Mouse (Mus musculus): ENCODE results near the gene Slc3a2. TPM values are rescaled to one million over a fixed set of nuclear protein-coding genes. Genes with fewer than 3 reads are reported as not detected.

Gene Slc3a2
- polyA plus RNA-seq, 1 experiment, result 214 TPM

- no peak overlapping the region for H3K4me3 ChIP-seq (replicated peaks; ENCODE audit: insufficient read depth, low read depth, low read length)
- no peak overlapping the region for H3K27ac ChIP-seq (ENCODE audit: insufficient read depth, low read length)
- 63% methylated on average over 3 of the region's 3 CpGs for WGBS
- peak; percentile 72 for TF ChIP-seq CTCF (IDR thresholded peaks at IDR 0.05; ENCODE audit: borderline replicate concordance, insufficient read depth, low read depth, low read length)
- no peak for TF ChIP-seq POLR2A (IDR thresholded peaks at IDR 0.05; ENCODE audit: borderline replicate concordance, insufficient read depth, low read length)
- peaks cover 17% of the 10 kb centered on the region for H3K4me1 ChIP-seq (ENCODE audit: control insufficient read depth, insufficient read depth, low read length)
- peak; percentile 54 to 63 for DNase-seq
- H3K27me3 ChIP-seq (ENCODE audit: control insufficient read depth, insufficient read depth, low read length), result no peaks in the 10 kb centered on the region
These were observed 4.8 kb downstream of the Slc3a2 start for GRCm38 (mm10) chr19:8718357-8718756.

GRCm38 (mm10) chr19:8716767-8717475 is 6.2 kb downstream of the Slc3a2 start:
- no peak for DNase-seq
- Histone ChIP-seq H3K27ac (ENCODE audit: insufficient read depth, low read length) (no peak overlapping the region), H3K27me3 (ENCODE audit: control insufficient read depth, insufficient read depth, low read length) (no peaks in the 10 kb centered on the region), H3K4me1 (ENCODE audit: control insufficient read depth, insufficient read depth, low read length) (peaks cover 17% of the 10 kb centered on the region), H3K4me3 (replicated peaks; ENCODE audit: insufficient read depth, low read depth, low read length) (no peak overlapping the region)
- 60% methylated on average over 10 of the region's 10 CpGs for WGBS
- TF ChIP-seq CTCF (IDR thresholded peaks at IDR 0.05; ENCODE audit: borderline replicate concordance, insufficient read depth, low read depth, low read length) (no peak), POLR2A (IDR thresholded peaks at IDR 0.05; ENCODE audit: borderline replicate concordance, insufficient read depth, low read length) (no peak)

GRCm38 (mm10) chr19:8715868-8716766 is 7.1 kb downstream of the Slc3a2 start:
- no peak for DNase-seq

GRCm38 (mm10) chr19:8714653-8715481 is 8.3 kb downstream of the Slc3a2 start:
- no peak for DNase-seq
- no peak overlapping the region for H3K4me3 ChIP-seq (replicated peaks; ENCODE audit: insufficient read depth, low read depth, low read length)
- WGBS, result 61% methylated on average over 10 of the region's 10 CpGs

More at GRCm38 (mm10) chr19:8715868-8716766, 7.1 kb downstream of the Slc3a2 start:
- no peak for TF ChIP-seq CTCF (IDR thresholded peaks at IDR 0.05; ENCODE audit: borderline replicate concordance, insufficient read depth, low read depth, low read length)
- Histone ChIP-seq H3K27me3 (ENCODE audit: control insufficient read depth, insufficient read depth, low read length) (no peaks in the 10 kb centered on the region), H3K4me3 (replicated peaks; ENCODE audit: insufficient read depth, low read depth, low read length) (no peak overlapping the region), H3K27ac (ENCODE audit: insufficient read depth, low read length) (no peak overlapping the region), H3K4me1 (ENCODE audit: control insufficient read depth, insufficient read depth, low read length) (peaks cover 17% of the 10 kb centered on the region)
- WGBS, result 65% methylated on average over 10 of the region's 10 CpGs

GRCm38 (mm10) chr19:8713997-8714652 is 9.0 kb downstream of the Slc3a2 start:
- Histone ChIP-seq H3K4me1 (ENCODE audit: control insufficient read depth, insufficient read depth, low read length) (peaks cover 12% of the 10 kb centered on the region; the same call in 1 of the 2 replicates), H3K4me3 (replicated peaks; ENCODE audit: insufficient read depth, low read depth, low read length) (peak overlapping the region; percentile 74), H3K27me3 (ENCODE audit: control insufficient read depth, insufficient read depth, low read length) (no peaks in the 10 kb centered on the region), H3K27ac (ENCODE audit: insufficient read depth, low read length) (no peak overlapping the region)
- TF ChIP-seq CTCF (IDR thresholded peaks at IDR 0.05; ENCODE audit: borderline replicate concordance, insufficient read depth, low read depth, low read length) (no peak), POLR2A (IDR thresholded peaks at IDR 0.05; ENCODE audit: borderline replicate concordance, insufficient read depth, low read length) (no peak)
- WGBS, result 11% methylated on average over 13 of the region's 13 CpGs
- DNase-seq, result no peak

More at GRCm38 (mm10) chr19:8714653-8715481, 8.3 kb downstream of the Slc3a2 start:
- TF ChIP-seq POLR2A (IDR thresholded peaks at IDR 0.05; ENCODE audit: borderline replicate concordance, insufficient read depth, low read length) (no peak), CTCF (IDR thresholded peaks at IDR 0.05; ENCODE audit: borderline replicate concordance, insufficient read depth, low read depth, low read length) (no peak)
- H3K27me3 ChIP-seq (ENCODE audit: control insufficient read depth, insufficient read depth, low read length), result no peaks in the 10 kb centered on the region
- H3K27ac ChIP-seq (ENCODE audit: insufficient read depth, low read length), result no peak overlapping the region
- peaks cover 12% of the 10 kb centered on the region; the same call in 1 of the 2 replicates for H3K4me1 ChIP-seq (ENCODE audit: control insufficient read depth, insufficient read depth, low read length)

- under 1% methylated on average over 51 of the region's 51 CpGs for WGBS
- TF ChIP-seq CTCF (IDR thresholded peaks at IDR 0.05; ENCODE audit: borderline replicate concordance, insufficient read depth, low read depth, low read length) (peak; percentile 68), POLR2A (IDR thresholded peaks at IDR 0.05; ENCODE audit: borderline replicate concordance, insufficient read depth, low read length) (peak; percentile 55; the same call in 1 of the 2 replicates)
- peak overlapping the region; percentile 74 for H3K4me3 ChIP-seq (replicated peaks; ENCODE audit: insufficient read depth, low read depth, low read length)
- peak; percentile 90 to 92 for DNase-seq
- H3K4me1 ChIP-seq (ENCODE audit: control insufficient read depth, insufficient read depth, low read length), result peaks cover 12% of the 10 kb centered on the region; the same call in 1 of the 2 replicates
- H3K27me3 ChIP-seq (ENCODE audit: control insufficient read depth, insufficient read depth, low read length), result no peaks in the 10 kb centered on the region
- peak overlapping the region; percentile 23 for H3K27ac ChIP-seq (ENCODE audit: insufficient read depth, low read length)
These were observed 9.7 kb downstream of the Slc3a2 start for GRCm38 (mm10) chr19:8713306-8713996.
